Mouse (Mus musculus) testis, postnatal 14 days (tissue): ENCODE measurements around the gene Cnnm3.

ENCODE experiments used
- DNase-seq: peaks from one replicate; pipeline ENCODE4 v3.0.0; 2021; ENCODE audit warnings: low spot score

Gene Cnnm3

DNA sequence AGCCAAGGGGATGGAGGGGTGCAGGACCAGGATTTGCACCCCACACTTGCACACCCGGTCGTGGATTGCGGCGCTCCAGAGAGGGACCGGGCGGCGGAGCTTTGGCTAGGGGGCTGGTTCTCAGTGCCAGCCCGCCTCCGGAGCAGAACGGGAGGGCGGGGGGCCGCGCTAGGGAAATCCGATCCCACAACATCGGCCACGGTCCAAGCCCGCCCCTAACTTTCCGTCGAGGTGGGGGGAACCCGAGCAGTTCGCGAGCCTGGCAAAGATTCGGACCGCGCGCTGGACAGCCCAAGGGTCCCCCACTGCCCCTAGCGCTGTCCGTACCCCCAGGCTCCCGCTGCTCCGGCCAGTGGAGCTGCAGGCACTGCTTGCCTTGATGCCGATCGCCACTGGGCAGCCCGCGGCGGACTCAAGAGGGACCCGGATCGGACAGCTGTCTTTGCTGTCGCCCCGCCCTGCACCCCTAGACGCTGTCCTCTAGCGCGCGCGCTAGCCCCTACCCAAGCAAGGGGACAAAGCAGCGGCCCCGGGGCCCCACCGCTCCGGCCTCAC is 45.9 kb downstream of the Cnnm3 start:
- DNase-seq = peak; percentile 76

- DNase-seq = peak; percentile 58
Measured at GRCm38 (mm10) chr1:36558031-36558993, 46.6 kb downstream of the Cnnm3 start, which contains the start of gene Sema4c. TSS of gene Sema4c (minus strand) at chr1:36558349.

DNA sequence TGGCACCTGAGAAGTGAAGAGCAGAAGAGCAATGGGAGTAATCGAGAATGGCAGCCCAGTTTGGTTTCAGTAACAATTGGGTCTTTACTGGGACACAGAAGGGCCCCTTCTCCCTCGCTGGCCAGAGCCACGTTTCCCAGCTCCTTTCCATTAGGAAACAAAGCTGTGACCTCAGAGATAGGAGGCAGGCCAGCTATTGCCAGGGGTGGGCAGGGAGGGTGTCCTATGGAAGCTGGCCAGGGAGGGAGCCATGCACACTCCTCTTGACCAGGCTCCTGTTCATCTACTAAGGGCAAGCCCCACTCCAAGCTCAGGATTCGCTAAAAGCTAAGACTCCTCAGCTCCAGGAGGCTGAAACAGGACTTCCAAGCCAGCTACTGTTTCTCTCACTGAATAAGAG is 47.6 kb downstream of the Cnnm3 start:
- DNase-seq = no peak

DNA sequence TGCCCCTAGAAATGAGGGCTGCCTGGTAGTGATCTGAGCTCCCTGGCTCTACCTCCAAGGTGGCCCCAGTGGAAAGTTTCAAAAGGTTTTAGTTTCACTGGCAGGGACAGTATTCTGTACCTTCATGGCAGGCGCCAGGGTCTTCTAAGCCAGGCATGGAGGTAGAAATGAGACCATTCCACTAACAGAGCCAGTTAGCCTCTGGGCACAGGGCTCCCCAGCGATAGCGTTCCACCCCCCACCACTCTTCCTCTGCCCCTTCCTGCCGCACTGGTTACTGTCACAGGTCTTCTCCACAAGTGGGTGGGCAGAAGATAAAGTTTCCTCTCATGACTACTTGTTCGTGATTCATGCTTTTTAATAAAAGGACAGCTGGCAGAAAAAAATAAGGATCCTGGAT is 48.2 kb downstream of the Cnnm3 start:
- DNase-seq = no peak

- DNase-seq = no peak
Measured at GRCm38 (mm10) chr1:36560903-36561302, 49.2 kb downstream of the Cnnm3 start.

DNA sequence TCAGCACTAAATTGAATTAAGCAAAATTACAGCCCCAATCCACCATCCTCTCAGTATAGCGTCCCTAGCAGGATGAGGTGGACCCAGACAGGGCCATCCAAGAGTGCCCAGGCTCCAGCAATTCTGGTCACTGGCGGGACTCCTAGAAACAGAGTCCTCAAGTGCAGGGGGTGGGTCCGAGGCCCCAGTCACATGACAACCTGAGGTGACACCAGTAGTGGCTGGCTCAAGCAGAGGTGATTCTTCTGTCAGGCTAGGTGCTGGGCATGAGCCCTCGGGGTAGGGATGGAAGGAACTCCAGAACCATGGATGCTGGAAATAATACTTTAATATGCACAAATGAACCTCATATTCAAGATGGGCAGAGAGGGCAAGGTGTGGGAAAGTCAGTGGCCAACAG is 50.7 kb downstream of the Cnnm3 start:
- DNase-seq = no peak

GRCm38 (mm10) chr1:36563197-36563596 is 51.5 kb downstream of the Cnnm3 start:
- DNase-seq = no peak

DNA sequence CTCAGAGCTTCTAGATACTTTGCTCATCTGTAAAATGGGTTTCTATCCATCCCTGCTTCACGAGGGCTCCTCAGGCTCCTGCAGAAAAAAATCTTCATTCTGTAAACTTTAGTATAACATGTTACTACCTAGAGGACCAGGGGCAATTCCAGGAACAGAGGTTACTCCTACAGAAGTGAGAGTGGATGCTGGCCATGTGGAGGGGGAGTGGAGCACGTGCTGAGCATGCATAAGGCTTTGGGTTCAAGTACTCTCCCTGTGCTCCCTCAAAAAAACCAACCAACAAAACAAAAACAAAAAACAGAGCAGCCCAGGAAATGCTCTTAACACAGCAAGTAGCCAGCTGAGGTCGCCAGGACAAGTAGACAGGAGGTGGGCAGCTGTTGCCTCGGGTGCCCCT is 52.0 kb downstream of the Cnnm3 start:
- no peak for DNase-seq

GRCm38 (mm10) chr1:36564101-36564500 is 52.4 kb downstream of the Cnnm3 start:
- no peak for DNase-seq

GRCm38 (mm10) chr1:36566425-36566824 is 54.8 kb downstream of the Cnnm3 start:
- DNase-seq = no peak

DNA sequence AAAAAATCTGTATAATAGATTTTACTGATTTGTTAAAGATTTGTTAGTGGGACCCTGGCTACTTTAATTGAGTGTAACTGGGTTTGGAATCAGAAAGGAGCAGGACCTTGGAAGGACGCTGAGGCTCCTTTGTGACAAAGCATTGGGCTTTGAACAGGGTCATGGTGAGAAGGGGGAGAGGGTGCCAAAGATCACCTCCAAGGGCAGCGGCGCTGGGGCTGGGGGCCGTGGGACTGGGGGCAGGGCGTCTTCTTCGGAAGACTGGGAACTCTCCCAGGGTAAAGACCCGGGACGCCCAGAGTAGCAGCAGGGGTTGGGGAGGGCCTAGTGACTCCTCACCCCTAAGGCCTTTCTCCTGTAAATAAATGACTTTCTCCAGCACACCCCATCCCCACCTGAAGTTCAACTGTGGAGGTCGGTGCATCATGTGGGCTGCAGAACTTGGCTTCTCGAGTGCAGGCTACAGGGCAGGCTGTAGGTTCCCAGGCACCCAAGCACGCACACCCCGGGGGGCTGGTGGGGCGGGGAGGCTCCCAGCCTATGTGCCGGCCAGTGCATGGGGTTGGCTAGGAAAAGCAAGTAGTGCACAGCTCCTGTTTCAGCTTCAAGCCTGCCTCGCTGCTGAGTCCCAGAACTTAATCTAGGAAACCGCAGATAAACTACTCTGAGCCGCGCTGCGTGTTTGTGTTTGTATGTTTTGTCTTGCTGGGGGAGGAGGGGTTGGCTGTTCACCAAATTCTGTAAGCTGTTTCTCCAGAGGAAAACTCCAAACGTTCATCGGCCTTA is 56.3 kb downstream of the Cnnm3 start:
- DNase-seq = no peak

- no peak for DNase-seq
Measured at GRCm38 (mm10) chr1:36568776-36569175, 57.1 kb downstream of the Cnnm3 start.

DNA sequence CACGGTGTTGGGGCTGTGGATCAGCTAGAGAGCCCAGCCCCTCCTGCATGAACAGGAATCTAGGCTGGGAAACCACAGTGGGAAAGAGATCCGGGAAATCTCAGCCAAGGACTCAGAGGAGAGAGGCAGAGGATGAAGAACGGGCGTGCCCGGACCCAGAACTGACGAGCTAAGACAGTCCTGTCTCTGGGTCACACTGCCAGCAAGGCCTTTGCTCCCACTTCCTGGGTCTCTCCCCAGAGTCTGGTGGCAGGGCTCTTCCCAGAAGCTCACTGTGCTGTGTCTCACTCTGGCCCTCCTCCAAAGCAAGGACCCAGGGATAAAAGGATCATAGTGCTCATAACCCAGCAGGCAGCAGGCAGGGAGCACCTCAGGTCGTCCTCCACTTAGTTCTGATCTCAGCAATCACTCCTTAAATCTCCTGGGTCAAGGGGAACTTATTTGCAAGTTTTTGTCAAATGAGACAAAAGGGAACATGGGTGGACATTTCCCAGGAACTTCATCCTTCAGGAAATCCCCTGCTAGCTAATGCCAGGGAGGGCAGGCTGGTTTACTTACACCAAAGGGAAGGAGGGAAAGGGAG is 58.1 kb downstream of the Cnnm3 start:
- DNase-seq = no peak

GRCm38 (mm10) chr1:36570320-36570719 is 58.7 kb downstream of the Cnnm3 start:
- DNase-seq = no peak

DNA sequence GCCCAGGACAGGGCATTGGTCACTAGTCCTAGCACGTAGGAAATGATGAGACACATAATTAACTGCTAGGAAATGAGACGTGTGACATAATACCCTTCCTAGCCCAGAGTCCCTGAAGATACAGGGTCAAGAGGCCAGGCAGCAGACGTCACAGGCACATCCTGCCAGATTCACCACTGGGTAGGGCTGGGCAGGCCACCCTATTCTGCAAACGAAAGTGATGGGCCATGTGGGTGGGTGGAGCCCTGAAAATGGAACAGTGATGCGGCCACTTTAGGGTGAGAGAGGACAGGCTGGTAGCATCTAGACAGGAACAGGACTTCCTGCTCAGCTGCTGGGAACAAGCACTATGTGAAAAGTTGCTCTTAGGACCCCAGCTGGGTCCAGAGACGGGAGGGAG is 60.0 kb downstream of the Cnnm3 start:
- no peak for DNase-seq

DNA sequence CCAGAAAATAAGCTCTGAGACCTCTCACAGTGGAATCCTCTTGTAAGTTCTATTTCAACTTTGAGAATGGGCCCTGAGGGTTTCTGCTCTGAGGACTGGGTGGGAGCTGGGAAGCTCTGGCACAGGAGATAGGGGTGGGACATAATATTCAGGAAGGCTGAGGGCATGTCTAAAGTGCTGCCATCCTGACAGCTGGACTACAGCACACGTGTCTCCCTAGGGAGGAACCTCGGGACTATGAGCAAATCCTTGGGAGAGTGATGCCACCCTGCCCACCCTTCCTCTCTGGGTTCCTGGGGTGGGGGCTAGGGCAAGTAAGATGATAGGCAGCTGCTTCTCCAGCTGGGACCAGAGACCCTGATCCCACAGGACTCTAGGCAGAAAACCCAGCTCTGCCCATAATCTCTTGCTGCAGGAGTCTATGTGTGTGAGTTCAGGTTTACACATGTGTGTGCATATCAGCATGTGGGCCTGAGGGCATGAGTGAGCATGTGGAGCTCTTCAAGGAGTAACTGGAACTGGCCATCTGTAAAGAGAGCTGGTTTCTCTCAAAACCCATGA is 60.6 kb downstream of the Cnnm3 start:
- no peak for DNase-seq

- no peak for DNase-seq
Measured at GRCm38 (mm10) chr1:36572709-36573108, 61.0 kb downstream of the Cnnm3 start.

- peak; percentile 33 for DNase-seq
Measured at GRCm38 (mm10) chr1:36573524-36573923, 61.9 kb downstream of the Cnnm3 start.

DNA sequence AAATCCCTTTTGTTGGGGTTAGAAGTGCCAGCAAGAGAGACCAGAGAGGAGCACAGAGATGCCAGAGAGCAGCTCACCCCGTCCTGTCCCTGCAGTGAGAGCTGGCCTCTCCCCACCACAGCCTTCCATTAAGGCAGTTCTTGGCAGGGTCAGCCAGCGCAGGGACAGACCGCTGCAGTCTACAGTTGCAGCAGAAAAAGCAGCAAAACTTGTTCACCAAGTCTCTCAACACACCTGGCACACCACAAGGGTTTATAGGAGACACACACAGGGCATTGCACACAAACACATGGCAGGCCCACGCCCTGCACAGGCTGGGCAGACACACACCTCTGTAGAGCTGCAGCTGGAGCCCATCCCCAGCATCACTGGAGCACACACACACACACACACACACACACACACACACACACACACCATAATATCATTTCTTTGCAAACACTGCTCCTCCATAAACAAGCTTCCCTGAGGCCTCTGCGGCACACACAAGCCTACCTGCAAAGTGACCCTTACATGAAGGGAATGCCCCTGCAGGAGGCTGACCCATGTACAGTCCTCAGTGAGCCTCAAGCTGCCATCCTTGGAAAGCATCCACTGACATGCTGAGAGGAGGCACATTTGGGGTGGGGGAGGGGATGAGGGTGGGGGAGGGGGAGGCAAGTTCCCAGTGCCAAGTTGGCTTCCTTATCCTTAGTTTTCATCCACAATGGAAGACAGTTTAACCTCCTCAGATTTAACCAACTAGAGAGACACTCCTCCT is 62.7 kb downstream of the Cnnm3 start:
- DNase-seq = no peak

GRCm38 (mm10) chr1:36575347-36575746 is 63.7 kb downstream of the Cnnm3 start:
- no peak for DNase-seq

DNA sequence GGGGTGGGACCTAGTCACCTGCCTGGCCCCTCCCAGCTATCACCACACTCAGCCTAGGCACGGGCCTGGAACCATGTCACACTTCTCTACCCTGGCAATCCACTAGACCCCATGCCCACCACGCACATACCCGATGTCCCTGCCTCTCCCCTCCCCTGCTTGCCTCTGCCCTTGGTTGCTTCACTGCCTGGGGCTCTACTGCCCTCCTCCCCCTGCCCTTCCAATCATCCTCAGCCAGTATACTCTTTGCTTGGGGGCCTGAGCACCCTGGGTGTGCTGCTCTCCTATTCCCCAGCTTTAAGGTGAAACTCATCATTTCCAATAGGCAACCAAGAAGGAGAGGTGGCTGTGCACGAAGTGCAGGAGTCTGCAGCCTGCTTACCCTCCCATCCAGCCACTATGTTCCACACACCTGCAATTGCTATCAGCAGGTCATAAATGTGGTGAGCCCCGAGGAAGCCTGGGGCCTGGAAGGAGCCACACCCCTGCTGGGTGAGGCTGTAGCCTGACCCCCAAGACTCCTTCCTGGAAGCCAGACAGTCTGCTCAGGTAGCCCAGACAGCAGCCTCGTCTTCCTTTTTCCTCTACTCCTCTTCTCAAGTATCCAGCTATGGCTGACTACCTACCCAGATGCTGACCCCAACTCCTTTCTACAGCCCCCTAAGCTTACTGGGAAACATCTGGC is 65.5 kb downstream of the Cnnm3 start:
- no peak for DNase-seq
